Mouse (Mus musculus) hindbrain, embryonic 13.5 days (tissue): Measurements from ENCODE around the gene Hist2h3c2. TPM values are rescaled to one million over a fixed set of nuclear protein-coding genes. Genes with fewer than 3 reads are reported as not detected.

Source experiments
- ATAC-seq: fragments of 200-750 bp; cut with Nextera tagmentation; 2 replicates; pipeline ENCODE4 v1.8.0; 2017; ENCODE audit warnings: moderate TSS enrichment; ENCODE audit not compliant: low FRiP score
- H3K27ac ChIP-seq: fragments of 300-500 bp; sonication (generic); 2 replicates; pipeline ENCODE4 v1.5.1; 2015; ENCODE audit warnings: inconsistent platforms, mild to moderate bottlenecking, moderate library complexity
- H3K27me3 ChIP-seq: fragments of 300-500 bp; sonication (generic); 2 replicates; pipeline ENCODE4 v1.6.1; 2015; ENCODE audit warnings: mild to moderate bottlenecking, inconsistent platforms
- H3K36me3 ChIP-seq: fragments of 300-500 bp; sonication (generic); 2 replicates; pipeline ENCODE4 v1.6.1; 2015; ENCODE audit warnings: mild to moderate bottlenecking, inconsistent platforms
- H3K4me1 ChIP-seq: fragments of 300-500 bp; sonication (generic); replicated peaks from 2 replicates; pipeline ENCODE4 v1.6.1; 2015; ENCODE audit warnings: inconsistent platforms
- H3K4me2 ChIP-seq: fragments of 300-500 bp; sonication (generic); 2 replicates; pipeline ENCODE4 v1.6.1; 2015; ENCODE audit warnings: inconsistent platforms, mild to moderate bottlenecking, moderate library complexity
- H3K4me3 ChIP-seq: fragments of 300-500 bp; sonication (generic); 2 replicates; pipeline ENCODE4 v1.5.1; 2015; ENCODE audit warnings: mild to moderate bottlenecking, inconsistent platforms
- H3K9ac ChIP-seq: fragments of 300-500 bp; sonication (generic); 2 replicates; pipeline ENCODE4 v1.6.1; 2015; ENCODE audit warnings: mild to moderate bottlenecking, inconsistent platforms
- H3K9me3 ChIP-seq: fragments of 300-500 bp; sonication (generic); 2 replicates; pipeline ENCODE4 v1.6.1; 2016; ENCODE audit warnings: inconsistent platforms
- WGBS: fragments of 180-500 bp; shearing (Covaris S2); methylation state at CpG from one replicate; pipeline ENCODE4 v1.1.7; 2015; 5-methylcytosine and 5-hydroxymethylcytosine counted together
- polyA plus RNA-seq: library from polyadenylated mRNA; unstranded; fragments of >200 nt; fragmentation: Nextera tagmentation; extraction: Ambion mirVana; gene quantifications from 2 replicates; pipeline ENCODE4 v1.2.1, GENCODE M21; 2015

The Hist2h3c2 gene
- polyA plus RNA-seq, 1 experiment from 2014 or later, result 4.1 TPM

DNA sequence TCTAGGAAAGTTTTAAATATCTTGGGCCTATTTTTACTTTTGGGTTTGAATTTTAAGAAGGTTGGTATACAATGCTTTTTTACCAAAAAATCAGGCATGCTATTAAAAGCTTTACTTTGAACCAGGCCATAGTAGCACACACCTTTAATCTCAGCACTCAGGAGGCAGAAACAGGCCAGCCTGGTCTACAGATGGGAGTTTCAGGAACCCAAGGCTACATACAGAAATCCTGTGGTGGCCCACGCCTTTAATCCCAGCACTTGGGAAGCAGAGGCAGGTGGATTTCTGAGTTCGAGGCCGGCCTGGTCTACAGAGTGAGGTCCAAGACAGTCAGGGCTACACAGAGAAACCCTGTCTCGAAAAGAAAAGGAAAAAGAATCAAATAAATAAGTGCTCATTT lies 28.6 kb upstream of the Hist2h3c2 start:
- Histone ChIP-seq H3K4me3 (no peak overlapping the region), H3K9me3 (no peaks in the 10 kb centered on the region), H3K36me3 (no peaks in the 10 kb centered on the region), H3K9ac (no peak overlapping the region), H3K4me1 (peaks cover 28% of the 10 kb centered on the region), H3K4me2 (no peak overlapping the region; the same call in 1 of the 2 replicates), H3K27me3 (no peaks in the 10 kb centered on the region), H3K27ac (peak overlapping the region; percentile 89; the same call in 1 of the 2 replicates)
- ATAC-seq, result no peak
- whole genome bisulfite sequencing, result 84% methylated on average over 4 of the region's 4 CpGs

- no peak for ATAC-seq
- Histone ChIP-seq H3K4me3 (no peak overlapping the region), H3K9me3 (no peaks in the 10 kb centered on the region), H3K4me1 (peaks cover 38% of the 10 kb centered on the region), H3K27ac (no peak overlapping the region), H3K9ac (no peak overlapping the region), H3K4me2 (no peak overlapping the region), H3K36me3 (no peaks in the 10 kb centered on the region), H3K27me3 (no peaks in the 10 kb centered on the region)
- 94% methylated on average over 8 of the region's 8 CpGs for WGBS
Observed at GRCm38 (mm10) chr3:96266132-96266710, 27.3 kb upstream of the Hist2h3c2 start.

DNA sequence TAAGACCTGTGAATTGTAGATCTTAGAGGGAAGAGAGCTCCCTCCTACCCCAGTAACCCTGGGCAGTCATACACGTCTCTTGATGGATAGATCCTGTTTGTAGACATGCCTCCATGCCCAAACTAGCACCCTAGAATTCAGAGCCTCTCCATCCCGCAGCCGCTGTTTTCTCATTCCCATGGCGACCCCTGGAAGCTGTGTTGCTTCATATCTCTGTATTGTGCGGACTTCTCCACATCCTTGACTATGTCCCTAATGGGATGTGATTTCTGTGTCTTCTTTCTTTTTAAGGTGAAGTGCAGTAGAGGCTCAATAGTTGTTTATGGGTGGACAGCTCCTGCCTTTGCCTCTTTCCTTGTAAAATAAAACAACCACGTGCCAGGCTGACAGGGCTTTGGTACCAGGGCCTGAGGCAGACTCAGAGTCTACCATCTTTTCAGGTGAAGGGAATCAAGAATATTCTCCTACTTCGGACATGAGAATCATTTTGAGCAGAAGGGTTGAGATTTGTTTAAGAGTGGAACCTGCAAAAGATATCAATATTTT lies 25.6 kb upstream of the Hist2h3c2 start:
- Histone ChIP-seq H3K27ac (peak overlapping the region; percentile 98), H3K4me1 (peaks cover 34% of the 10 kb centered on the region), H3K27me3 (no peaks in the 10 kb centered on the region), H3K4me3 (peak overlapping the region; percentile 59; the same call in 1 of the 2 replicates), H3K9ac (peak overlapping the region; percentile 83), H3K36me3 (no peaks in the 10 kb centered on the region), H3K9me3 (no peaks in the 10 kb centered on the region), H3K4me2 (peak overlapping the region; percentile 80)
- no peak for ATAC-seq
- WGBS, result 66% methylated on average over 7 of the region's 7 CpGs

- Histone ChIP-seq H3K4me2 (peak overlapping the region; percentile 80), H3K36me3 (no peaks in the 10 kb centered on the region), H3K27me3 (no peaks in the 10 kb centered on the region), H3K4me3 (peak overlapping the region; percentile 59), H3K4me1 (peaks cover 31% of the 10 kb centered on the region), H3K9me3 (no peaks in the 10 kb centered on the region), H3K9ac (peak overlapping the region; percentile 83), H3K27ac (peak overlapping the region; percentile 98)
- ATAC-seq, result peak; percentile 41
- 4% methylated on average over 27 of the region's 27 CpGs for WGBS
Observed at GRCm38 (mm10) chr3:96263558-96264403, 24.9 kb upstream of the Hist2h3c2 start.

DNA sequence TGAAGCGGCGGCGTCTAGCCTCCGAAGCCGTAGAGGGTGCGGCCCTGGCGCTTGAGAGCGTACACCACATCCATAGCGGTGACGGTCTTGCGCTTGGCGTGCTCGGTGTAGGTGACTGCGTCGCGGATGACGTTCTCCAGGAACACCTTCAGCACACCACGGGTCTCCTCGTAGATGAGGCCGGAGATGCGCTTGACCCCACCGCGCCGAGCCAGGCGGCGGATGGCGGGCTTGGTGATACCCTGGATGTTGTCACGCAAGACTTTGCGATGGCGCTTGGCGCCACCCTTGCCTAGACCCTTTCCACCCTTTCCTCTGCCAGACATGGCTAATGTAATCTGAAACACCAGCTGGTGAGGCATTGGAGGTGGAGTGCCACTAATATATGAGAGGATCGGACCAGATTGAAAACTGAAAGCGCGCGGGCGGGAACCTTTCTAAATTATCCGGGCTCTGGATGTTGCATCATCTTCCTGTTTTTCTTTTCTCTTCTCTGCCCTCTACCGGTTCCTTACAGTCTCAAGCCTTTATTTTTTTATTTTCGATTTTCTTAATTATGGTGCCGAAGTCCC lies 24.1 kb upstream of the Hist2h3c2 start, which contains the start of gene Hist2h4:
TSS of gene Hist2h4 (minus strand) at position 333 of the 572 bp plus-strand sequence.
- H3K36me3 ChIP-seq, result no peaks in the 10 kb centered on the region
- H3K27ac ChIP-seq, result peak within 1 kb of the TSS; percentile 98
- H3K4me3 ChIP-seq, result peak within 1 kb of the TSS; percentile 59
- peak within 1 kb of the TSS; percentile 83 for H3K9ac ChIP-seq
- H3K4me2 ChIP-seq, result peak within 1 kb of the TSS; percentile 80
- no peaks in the 10 kb centered on the region for H3K9me3 ChIP-seq
- ATAC-seq, result peak; percentile 91
- H3K4me1 ChIP-seq, result peaks cover 29% of the 10 kb centered on the region
- no peaks in the 10 kb centered on the region for H3K27me3 ChIP-seq
- under 1% methylated on average over 40 of the region's 40 CpGs for WGBS

- H3K9ac ChIP-seq, result peak overlapping the region; percentile 83
- 1% methylated on average over 19 of the region's 19 CpGs for WGBS
- H3K9me3 ChIP-seq, result no peaks in the 10 kb centered on the region
- no peaks in the 10 kb centered on the region for H3K27me3 ChIP-seq
- H3K36me3 ChIP-seq, result no peaks in the 10 kb centered on the region
- H3K4me3 ChIP-seq, result peak overlapping the region; percentile 59
- H3K4me2 ChIP-seq, result peak overlapping the region; percentile 80
- peak overlapping the region; percentile 98 for H3K27ac ChIP-seq
- peaks cover 23% of the 10 kb centered on the region for H3K4me1 ChIP-seq
- ATAC-seq, result peak; percentile 67
Observed at GRCm38 (mm10) chr3:96262216-96262875, 23.4 kb upstream of the Hist2h3c2 start.

DNA sequence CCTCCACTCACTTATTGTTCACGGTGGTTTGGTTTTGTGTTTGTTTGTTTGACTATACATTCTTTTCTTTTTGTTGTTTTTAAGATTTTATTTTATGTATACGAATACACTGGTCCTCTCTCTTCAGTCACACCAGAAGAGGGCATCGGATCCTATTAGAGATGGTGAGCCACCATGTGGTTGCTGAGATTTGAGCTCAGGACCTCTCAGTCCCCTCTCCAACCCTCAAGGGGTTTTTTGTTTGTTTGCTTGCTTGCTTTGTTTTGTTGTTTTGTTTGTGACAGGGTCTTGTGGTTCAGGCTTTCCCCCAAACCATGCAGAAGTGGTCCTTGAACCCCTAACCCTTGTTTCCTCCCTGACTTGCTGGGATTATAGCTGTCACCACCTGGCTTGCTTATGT lies 22.7 kb upstream of the Hist2h3c2 start:
- Histone ChIP-seq H3K4me1 (peaks cover 23% of the 10 kb centered on the region), H3K9ac (peak overlapping the region; percentile 83), H3K4me3 (peak overlapping the region; percentile 59), H3K27ac (peak overlapping the region; percentile 98), H3K4me2 (peak overlapping the region; percentile 80), H3K27me3 (no peaks in the 10 kb centered on the region), H3K36me3 (no peaks in the 10 kb centered on the region), H3K9me3 (no peaks in the 10 kb centered on the region)
- ATAC-seq, result no peak
- 56% methylated on average over 3 of the region's 3 CpGs for WGBS

GRCm38 (mm10) chr3:96260220-96260619 lies 21.3 kb upstream of the Hist2h3c2 start:
- peaks cover 23% of the 10 kb centered on the region for H3K4me1 ChIP-seq
- no peaks in the 10 kb centered on the region for H3K36me3 ChIP-seq
- H3K9ac ChIP-seq, result no peak overlapping the region
- H3K9me3 ChIP-seq, result no peaks in the 10 kb centered on the region
- H3K27ac ChIP-seq, result no peak overlapping the region
- H3K4me2 ChIP-seq, result no peak overlapping the region
- 96% methylated on average over 5 of the region's 5 CpGs for WGBS
- H3K27me3 ChIP-seq, result no peaks in the 10 kb centered on the region
- no peak for ATAC-seq
- no peak overlapping the region for H3K4me3 ChIP-seq

DNA sequence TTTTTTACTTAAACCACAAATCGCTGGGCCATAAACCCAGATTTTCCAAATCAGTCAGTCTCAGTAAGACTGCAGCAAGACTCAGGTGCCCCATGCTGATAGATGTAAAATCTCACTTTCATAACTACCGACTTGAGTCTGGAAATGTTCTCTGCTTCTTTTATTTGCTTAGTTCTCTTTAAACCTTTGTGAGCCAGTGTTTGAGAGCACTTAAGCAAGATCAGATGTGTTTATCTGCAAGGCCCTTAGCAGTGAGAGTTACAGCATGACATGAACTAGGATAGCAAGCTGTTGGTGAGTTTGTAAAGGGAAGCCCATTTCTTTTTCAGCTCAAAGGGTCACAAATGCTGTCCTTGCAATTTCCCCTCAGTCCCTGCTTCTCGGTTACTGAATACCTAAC lies 18.3 kb upstream of the Hist2h3c2 start:
- Histone ChIP-seq H3K4me2 (no peak overlapping the region), H3K27ac (no peak overlapping the region), H3K4me3 (no peak overlapping the region), H3K9ac (no peak overlapping the region), H3K36me3 (no peaks in the 10 kb centered on the region), H3K9me3 (no peaks in the 10 kb centered on the region), H3K27me3 (no peaks in the 10 kb centered on the region), H3K4me1 (peaks cover 7% of the 10 kb centered on the region)
- no peak for ATAC-seq
- 88% methylated on average over 3 of the region's 3 CpGs for WGBS

- Histone ChIP-seq H3K4me3 (no peak overlapping the region), H3K27ac (no peak overlapping the region), H3K36me3 (no peaks in the 10 kb centered on the region), H3K27me3 (no peaks in the 10 kb centered on the region), H3K9me3 (no peaks in the 10 kb centered on the region), H3K9ac (no peak overlapping the region), H3K4me2 (no peak overlapping the region), H3K4me1 (no peaks in the 10 kb centered on the region)
- no peak for ATAC-seq
- WGBS, result 86% methylated on average over 5 of the region's 5 CpGs
Observed at GRCm38 (mm10) chr3:96255926-96256593, 17.1 kb upstream of the Hist2h3c2 start.

GRCm38 (mm10) chr3:96254683-96255355 lies 15.9 kb upstream of the Hist2h3c2 start:
- no peaks in the 10 kb centered on the region for H3K36me3 ChIP-seq
- no peak overlapping the region for H3K4me3 ChIP-seq
- H3K27me3 ChIP-seq, result no peaks in the 10 kb centered on the region
- H3K9me3 ChIP-seq, result no peaks in the 10 kb centered on the region
- whole genome bisulfite sequencing, result 56% methylated on average over 10 of the region's 10 CpGs
- H3K4me1 ChIP-seq, result no peaks in the 10 kb centered on the region
- H3K27ac ChIP-seq, result no peak overlapping the region
- H3K4me2 ChIP-seq, result no peak overlapping the region
- ATAC-seq, result no peak
- no peak overlapping the region for H3K9ac ChIP-seq
